Mouse (Mus musculus): ENCODE results near the gene Myh7b.
"Not testable (repeated sequence)": the region's sequence is repeated elsewhere in the genome, so short reads cannot be mapped to it uniquely, and the experiment has no call there.

The Myh7b gene

GRCm38 (mm10) chr2:155603707-155604106 lies 7.3 kb upstream of the Myh7b start:
- in situ Hi-C loops (cut with MseI, MboI) = no loop called here

GRCm38 (mm10) chr2:155604560-155605235 lies 6.3 kb upstream of the Myh7b start:
- in situ Hi-C loops (cut with MseI, MboI) = no loop called here

DNA sequence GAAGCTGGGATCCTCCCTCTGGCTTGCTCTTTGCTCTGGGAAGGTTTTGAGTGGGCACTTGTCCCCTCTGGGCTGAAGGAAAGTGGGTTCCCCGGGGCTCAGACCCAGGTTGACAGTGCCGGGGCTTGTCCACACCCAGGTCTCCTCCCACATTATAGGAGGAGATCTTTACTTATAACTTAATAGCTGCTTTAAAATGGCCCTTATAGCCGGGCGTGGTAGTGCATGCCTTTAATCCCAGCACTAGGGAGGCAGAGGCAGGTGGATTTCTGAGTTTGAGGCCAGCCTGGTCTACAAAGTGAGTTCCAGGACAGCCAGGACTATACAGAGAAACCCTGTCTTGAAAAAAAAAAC lies 5.8 kb upstream of the Myh7b start:
- in situ Hi-C loops (cut with MseI, MboI) = not testable (repeated sequence)

DNA sequence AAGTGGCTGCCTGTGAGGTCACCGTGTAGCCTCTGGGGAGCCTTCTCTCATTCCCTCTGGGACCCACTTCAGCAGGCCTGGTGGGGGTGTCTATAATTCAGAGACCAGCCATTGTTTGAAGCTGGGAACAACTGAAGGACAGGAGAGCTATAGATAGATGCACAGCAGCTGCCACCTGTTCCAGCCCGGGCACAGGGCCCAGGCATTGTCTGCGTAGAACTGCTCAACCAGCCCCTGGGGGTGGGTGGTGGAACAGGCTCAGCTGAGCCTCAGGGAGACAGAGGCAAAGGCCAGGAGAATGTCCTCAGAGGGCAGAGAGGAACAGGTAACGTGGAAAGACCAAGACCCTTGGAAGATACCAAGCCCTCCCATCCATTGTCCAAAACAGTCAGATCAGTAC lies 4.7 kb upstream of the Myh7b start:
- in situ Hi-C loops (cut with MseI, MboI) = no loop called here

GRCm38 (mm10) chr2:155611834-155612550 lies 980 bp downstream of the Myh7b start:
- in situ Hi-C loops (cut with MseI, MboI) = no loop called here

- in situ Hi-C loops (cut with MseI, MboI) = no loop called here
Observed at GRCm38 (mm10) chr2:155613326-155613755, 2.3 kb downstream of the Myh7b start.

DNA sequence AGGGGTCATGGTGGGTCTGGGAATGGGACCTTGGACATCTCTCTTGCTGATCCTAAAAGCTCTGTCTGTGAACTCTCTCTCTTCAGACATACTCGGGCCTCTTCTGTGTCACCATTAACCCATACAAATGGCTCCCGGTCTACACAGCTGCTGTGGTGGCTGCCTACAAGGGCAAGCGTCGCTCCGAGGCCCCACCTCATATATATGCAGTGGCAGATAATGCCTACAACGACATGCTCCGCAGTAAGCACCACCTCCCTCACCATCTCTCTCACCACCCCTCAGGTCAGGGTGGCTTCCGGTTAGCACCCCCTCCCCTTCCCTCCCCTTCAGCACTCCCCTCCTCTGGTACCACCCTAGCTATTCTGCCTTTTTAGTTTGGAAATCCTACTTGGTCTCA lies 2.9 kb downstream of the Myh7b start:
- in situ Hi-C loops (cut with MseI, MboI) = no loop called here

DNA sequence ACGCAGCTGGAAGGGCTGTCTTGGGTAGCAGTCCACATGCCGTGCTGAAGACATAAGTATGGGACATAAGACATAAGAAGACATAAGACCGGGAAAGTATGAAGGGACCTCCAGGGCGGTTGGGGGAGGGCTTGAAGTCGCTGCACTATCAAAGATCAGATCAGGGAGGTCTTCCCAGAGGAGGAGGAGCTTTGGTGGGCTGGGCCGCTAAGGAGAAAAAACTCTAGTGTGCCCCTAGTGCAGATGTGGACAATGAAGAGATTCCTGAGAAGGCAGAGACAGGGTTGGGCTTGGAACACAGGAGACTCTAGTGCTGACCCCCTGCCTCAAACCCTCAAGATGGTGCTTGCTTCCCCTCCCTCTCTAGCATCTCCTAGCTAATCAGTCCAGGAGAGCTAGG lies 6.0 kb downstream of the Myh7b start:
- in situ Hi-C loops (cut with MseI, MboI) = no loop called here

GRCm38 (mm10) chr2:155619817-155620216 lies 8.8 kb downstream of the Myh7b start:
- in situ Hi-C loops (cut with MseI, MboI) = loop anchor here (5.0 kb wide), 2 partner anchors 103 to 108 kb away; partner anchors contain the start of genes Acss2 (in 1 of the 2) and Ggt7 (in 1 of the 2)

DNA sequence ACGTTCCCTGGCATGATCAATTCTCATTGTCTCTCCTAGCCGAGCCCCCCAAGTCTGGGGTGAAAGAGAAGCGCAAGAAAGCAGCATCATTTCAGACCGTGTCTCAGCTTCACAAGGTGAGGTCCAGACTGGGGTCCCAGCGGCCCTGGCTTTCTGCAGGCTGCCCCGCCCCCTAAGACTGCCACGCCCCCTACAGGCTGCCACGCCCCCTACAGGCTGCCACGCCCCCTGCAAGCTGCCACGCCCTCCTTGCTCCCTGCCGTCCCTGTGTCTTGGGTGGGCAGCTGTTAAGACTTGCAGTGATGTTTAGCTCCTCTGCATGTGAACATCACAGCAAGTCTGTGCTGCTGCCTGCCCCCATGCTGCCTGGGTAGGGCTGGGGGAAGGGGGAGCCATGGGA lies 11.6 kb downstream of the Myh7b start:
- in situ Hi-C loops (cut with MseI, MboI) = loop anchor here (5.0 kb wide), 2 partner anchors 105 to 110 kb away; partner anchors contain the start of genes Acss2 (in 1 of the 2) and Ggt7 (in 1 of the 2)

DNA sequence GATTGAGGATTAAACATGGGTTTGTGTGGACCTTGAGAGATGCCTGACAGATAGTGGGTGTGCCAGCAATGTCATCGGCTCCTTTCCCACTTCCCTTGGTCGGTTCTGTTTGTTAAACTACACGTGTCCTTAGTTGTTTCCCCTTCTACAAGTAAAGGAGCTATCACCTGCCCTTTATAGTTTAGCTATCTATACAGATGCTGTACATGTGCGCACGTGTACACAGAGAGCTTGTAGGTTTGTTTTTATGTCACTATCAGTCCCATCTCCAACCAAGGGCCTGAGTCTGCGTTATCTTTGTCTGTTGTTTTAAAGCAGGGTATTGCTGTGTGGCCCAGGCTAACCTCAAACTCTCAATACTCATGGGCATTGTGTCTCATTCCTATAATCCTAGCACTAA lies 13.0 kb downstream of the Myh7b start:
- in situ Hi-C loops (cut with MseI, MboI) = loop anchor here (5.0 kb wide), 2 partner anchors 107 to 112 kb away; partner anchors contain the start of genes Acss2 (in 1 of the 2) and Ggt7 (in 1 of the 2)

- in situ Hi-C loops (cut with MseI, MboI) = loop anchor here (5.0 kb wide), 2 partner anchors 107 to 112 kb away; partner anchors contain the start of genes Acss2 (in 1 of the 2) and Ggt7 (in 1 of the 2)
Observed at GRCm38 (mm10) chr2:155624730-155625129, 13.7 kb downstream of the Myh7b start.

- in situ Hi-C loops (cut with MseI, MboI) = no loop called here
Observed at GRCm38 (mm10) chr2:155626277-155626676, 15.3 kb downstream of the Myh7b start.

GRCm38 (mm10) chr2:155627030-155627738 lies 16.2 kb downstream of the Myh7b start:
- in situ Hi-C loops (cut with MseI, MboI) = no loop called here

DNA sequence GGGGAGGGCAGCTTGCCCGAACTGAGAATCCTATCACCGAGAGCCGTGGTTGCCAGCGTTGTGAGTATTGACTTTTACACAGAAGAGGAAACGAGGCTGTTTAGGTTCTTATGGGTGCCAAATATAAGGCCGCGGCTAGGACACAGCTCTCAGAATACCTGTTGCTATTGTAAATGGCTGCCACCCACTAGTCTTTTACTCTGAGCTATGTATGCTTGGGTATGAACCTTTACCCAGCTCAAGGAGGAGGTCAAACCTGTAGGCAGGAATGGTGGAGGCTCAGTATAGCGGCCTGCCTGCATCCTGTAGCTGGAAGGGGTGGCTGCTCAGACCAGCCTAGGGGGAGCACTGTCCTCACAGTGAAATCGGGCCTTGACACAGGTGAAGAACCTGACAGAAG lies 17.1 kb downstream of the Myh7b start:
- in situ Hi-C loops (cut with MseI, MboI) = no loop called here

GRCm38 (mm10) chr2:155628519-155628918 lies 17.5 kb downstream of the Myh7b start:
- in situ Hi-C loops (cut with MseI, MboI) = no loop called here

GRCm38 (mm10) chr2:155629231-155629661 lies 18.2 kb downstream of the Myh7b start:
- in situ Hi-C loops (cut with MseI, MboI) = no loop called here

DNA sequence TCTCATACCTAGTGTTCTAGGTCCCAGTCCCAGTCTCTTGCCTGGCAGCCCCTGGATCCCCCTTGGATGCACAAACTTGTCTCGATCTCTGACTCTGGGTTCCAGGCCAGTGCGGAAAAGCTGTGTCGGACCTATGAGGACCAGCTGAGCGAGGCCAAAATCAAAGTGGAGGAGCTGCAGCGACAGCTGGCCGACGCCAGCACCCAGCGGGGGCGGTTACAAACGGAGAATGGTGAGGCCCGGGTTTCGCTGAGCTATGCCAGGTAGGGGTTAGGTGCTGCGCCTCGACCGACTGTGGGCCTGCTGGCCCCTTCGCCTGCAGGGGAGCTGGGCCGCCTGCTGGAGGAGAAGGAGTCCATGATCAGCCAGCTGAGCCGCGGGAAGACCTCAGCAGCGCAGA lies 19.1 kb downstream of the Myh7b start:
- in situ Hi-C loops (cut with MseI, MboI) = no loop called here

DNA sequence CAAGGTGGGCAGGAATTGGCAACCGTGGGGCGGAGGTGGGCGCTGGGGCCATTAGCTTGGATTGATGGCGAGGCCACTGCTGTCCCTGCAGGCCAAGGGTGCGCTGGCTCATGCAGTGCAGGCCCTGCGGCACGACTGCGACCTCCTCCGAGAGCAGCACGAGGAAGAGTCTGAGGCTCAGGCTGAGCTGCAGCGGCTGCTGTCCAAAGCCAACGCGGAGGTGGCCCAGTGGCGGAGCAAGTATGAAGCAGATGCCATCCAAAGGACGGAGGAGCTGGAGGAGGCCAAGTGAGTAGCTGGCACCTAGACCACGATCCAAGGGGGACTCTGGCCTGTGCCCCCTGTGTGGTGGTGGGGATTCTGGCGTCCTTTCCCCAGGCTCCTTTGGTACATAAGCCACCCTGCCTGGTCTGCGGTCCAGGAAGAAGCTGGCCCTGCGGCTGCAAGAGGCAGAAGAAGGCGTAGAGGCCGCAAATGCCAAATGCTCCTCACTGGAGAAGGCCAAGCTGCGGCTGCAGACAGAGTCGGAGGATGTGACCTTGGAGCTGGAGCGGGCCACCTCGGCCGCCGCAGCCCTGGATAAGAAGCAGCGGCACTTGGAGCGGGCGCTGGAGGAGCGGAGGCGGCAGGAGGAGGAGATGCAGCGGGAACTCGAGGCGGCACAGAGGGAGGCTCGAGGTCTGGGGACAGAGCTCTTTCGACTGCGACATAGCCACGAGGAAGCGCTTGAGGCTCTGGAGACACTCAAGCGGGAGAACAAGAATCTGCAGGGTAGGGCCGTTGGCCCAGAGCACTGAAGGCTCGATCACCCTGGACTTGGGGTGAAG lies 19.8 kb downstream of the Myh7b start:
- in situ Hi-C loops (cut with MseI, MboI) = no loop called here

- in situ Hi-C loops (cut with MseI, MboI) = no loop called here
Observed at GRCm38 (mm10) chr2:155632138-155632936, 21.3 kb downstream of the Myh7b start.

Data from mouse trophoblast stem cell (cell line).